23 mouse cellular contexts compared by ENCODE assay signal in genomic region chr9:40717875-40718185, GRCm38 (mm10). TPM values are rescaled to one million over a fixed set of nuclear protein-coding genes. Genes with fewer than 3 reads are reported as not detected.
A peak's percentile ranks its signal among the peaks of the same experiment; 100 is the strongest.
DNase-seq lines count a peak whose midpoint lies in the region; ATAC-seq and TF ChIP-seq lines count a peak whose summit lies in the region.
"Had no signal": no experiment of that assay in that cellular context is flagged by ENCODE, and none has a peak within 500 bp of the region (broad histone marks: within the 10 kb centered on the region; RNA-seq: fewer than 3 reads in every experiment).

No protein-coding gene starts in this region.

- H3K27me3 ChIP-seq in intestine, embryonic 14.5 days (replicated peaks; ENCODE audit: control insufficient read depth, insufficient read depth, low read length): no peaks in the 10 kb centered on the region
- no peaks in the 10 kb centered on the region for H3K27me3 ChIP-seq in intestine, postnatal 0 days (replicated peaks; ENCODE audit: control insufficient read depth, insufficient read depth, low read length)
- no peaks in the 10 kb centered on the region for H3K27me3 ChIP-seq in embryonic facial prominence, embryonic 10.5 days (replicated peaks; ENCODE audit: low read depth, poor library complexity, severe bottlenecking)
- H3K27me3 ChIP-seq in kidney, embryonic 16.5 days (ENCODE audit: insufficient read depth, low read length): no peaks in the 10 kb centered on the region
- no peaks in the 10 kb centered on the region for H3K27me3 ChIP-seq in limb, embryonic 14.5 days (ENCODE audit: control insufficient read depth, insufficient read depth, low read length)

- H3K4me1 ChIP-seq in intestine, embryonic 14.5 days (replicated peaks; ENCODE audit: control insufficient read depth, insufficient read depth, low read length): no peaks in the 10 kb centered on the region; the same call in none of the 2 replicates
- H3K4me1 ChIP-seq in intestine, postnatal 0 days (replicated peaks; ENCODE audit: control insufficient read depth, insufficient read depth, low read length): no peaks in the 10 kb centered on the region
- peaks cover 51% of the 10 kb centered on the region for H3K4me1 ChIP-seq in embryonic facial prominence, embryonic 10.5 days
- peaks cover 53% of the 10 kb centered on the region for H3K4me1 ChIP-seq in kidney, embryonic 16.5 days (ENCODE audit: insufficient read depth, low read length)
- H3K4me1 ChIP-seq in limb, embryonic 14.5 days (ENCODE audit: control insufficient read depth, insufficient read depth, low read length): peaks cover 19% of the 10 kb centered on the region
- H3K4me1 ChIP-seq: liver, embryonic 12.5 days had no signal

- WGBS in intestine, embryonic 14.5 days: 12% methylated on average over 7 of the region's 7 CpGs
- 26% methylated on average over 7 of the region's 7 CpGs for WGBS in intestine, postnatal 0 days
- WGBS in embryonic facial prominence, embryonic 10.5 days: 23% methylated on average over 7 of the region's 7 CpGs
- WGBS in kidney, embryonic 16.5 days: 2% methylated on average over 7 of the region's 7 CpGs
- WGBS in limb, embryonic 14.5 days: 19% methylated on average over 7 of the region's 7 CpGs

- 0 out of 2 replicates have a peak overlapping the region, but pooled peaks have one; percentile 2 for H3K27ac ChIP-seq in intestine, embryonic 14.5 days (ENCODE audit: low read depth)
- no peak overlapping the region for H3K27ac ChIP-seq in intestine, postnatal 0 days (ENCODE audit: low read depth, low read length)
- H3K27ac ChIP-seq in embryonic facial prominence, embryonic 10.5 days (replicated peaks): no peak overlapping the region
- H3K27ac ChIP-seq in kidney, embryonic 16.5 days (ENCODE audit: low read length): peak overlapping the region; percentile 60; the same call in 1 of the 2 replicates
- H3K27ac ChIP-seq in limb, embryonic 14.5 days (replicated peaks; ENCODE audit: low read depth, low read length): no peak overlapping the region
- H3K27ac ChIP-seq: heart, adult 2 months; left cerebral cortex, adult 2 months; liver, embryonic 12.5 days had no signal

- ATAC-seq in intestine, embryonic 14.5 days (replicated peaks; ENCODE audit: low FRiP score, low TSS enrichment, low read depth): no peak
- no peak for ATAC-seq in intestine, postnatal 0 days
- ATAC-seq in kidney, embryonic 16.5 days (ENCODE audit: low FRiP score, low TSS enrichment): peak; percentile 78
- peak; percentile 56 for ATAC-seq in limb, embryonic 14.5 days (ENCODE audit: low FRiP score, low read depth)
- ATAC-seq in erythroblast, adult 5-6 weeks (replicated peaks; ENCODE audit: low FRiP score, poor library complexity, severe bottlenecking): no peak
- ATAC-seq: forebrain, embryonic 14.5 days; liver, embryonic 12.5 days had no signal

- H3K4me2 ChIP-seq in intestine, embryonic 14.5 days (ENCODE audit: low read length): peak overlapping the region; percentile 2; the same call in 1 of the 2 replicates
- H3K4me2 ChIP-seq in intestine, postnatal 0 days (replicated peaks; ENCODE audit: low read depth): no peak overlapping the region
- peak overlapping the region; percentile 43 for H3K4me2 ChIP-seq in kidney, embryonic 16.5 days (replicated peaks; ENCODE audit: low read depth, low read length)
- H3K4me2 ChIP-seq in limb, embryonic 14.5 days (replicated peaks; ENCODE audit: low read depth, low read length, severe bottlenecking): no peak overlapping the region
- H3K4me2 ChIP-seq: liver, embryonic 12.5 days had no signal

- no peak overlapping the region for H3K4me3 ChIP-seq in intestine, embryonic 14.5 days (ENCODE audit: low read depth, low read length)
- no peak overlapping the region for H3K4me3 ChIP-seq in intestine, postnatal 0 days (ENCODE audit: low read depth, low read length)
- no peak overlapping the region for H3K4me3 ChIP-seq in embryonic facial prominence, embryonic 10.5 days
- peak overlapping the region; percentile 19; the same call in 1 of the 2 replicates for H3K4me3 ChIP-seq in kidney, embryonic 16.5 days (ENCODE audit: low read length)
- H3K4me3 ChIP-seq in limb, embryonic 14.5 days (replicated peaks; ENCODE audit: low read length): no peak overlapping the region
- H3K4me3 ChIP-seq: heart, adult 2 months; hindbrain, embryonic 10.5 days; layer of hippocampus, adult 2 months; left cerebral cortex, adult 2 months; liver, embryonic 12.5 days had no signal

- no peaks in the 10 kb centered on the region for H3K9me3 ChIP-seq in intestine, embryonic 14.5 days (ENCODE audit: control insufficient read depth, low read length)
- no peaks in the 10 kb centered on the region for H3K9me3 ChIP-seq in intestine, postnatal 0 days (ENCODE audit: control insufficient read depth)
- H3K9me3 ChIP-seq in embryonic facial prominence, embryonic 10.5 days: no peaks in the 10 kb centered on the region
- H3K9me3 ChIP-seq in kidney, embryonic 16.5 days (ENCODE audit: low read length): no peaks in the 10 kb centered on the region
- H3K9me3 ChIP-seq in limb, embryonic 14.5 days (ENCODE audit: control insufficient read depth, low read length): no peaks in the 10 kb centered on the region
- H3K9me3 ChIP-seq: hindbrain, embryonic 10.5 days; liver, embryonic 12.5 days had no signal

- no peak for DNase-seq in intestine, embryonic 14.5 days (ENCODE audit: low spot score)
- DNase-seq in embryonic facial prominence, embryonic 10.5 days (ENCODE audit: low spot score): peak; percentile 62
- DNase-seq in limb, embryonic 14.5 days (ENCODE audit: low spot score): peak; percentile 55
- DNase-seq in layer of hippocampus, adult 18-20 months (ENCODE audit: low spot score in 2 of 2): no peak
- no peak for DNase-seq in adrenal gland, adult 18-20 months (ENCODE audit: low spot score in 2 of 2)
- DNase-seq: adrenal gland, postnatal 10 days; cerebellum, adult 8-10 months; thymus, adult 2 months had no signal

- H3K9ac ChIP-seq in intestine, embryonic 14.5 days (ENCODE audit: low read length): no peak overlapping the region
- H3K9ac ChIP-seq in intestine, postnatal 0 days (ENCODE audit: low read depth, low read length): no peak overlapping the region
- H3K9ac ChIP-seq in kidney, embryonic 16.5 days (replicated peaks; ENCODE audit: low read length): peak overlapping the region; percentile 44
- no peak overlapping the region for H3K9ac ChIP-seq in limb, embryonic 14.5 days (ENCODE audit: low read depth, low read length, severe bottlenecking)
- H3K9ac ChIP-seq: liver, embryonic 12.5 days had no signal

- no peak for TF ChIP-seq CTCF in intestine, postnatal 0 days (IDR thresholded peaks at IDR 0.05; ENCODE audit: low read depth)

- TF ChIP-seq POLR2A in limb, embryonic 14.5 days (IDR thresholded peaks at IDR 0.05; ENCODE audit: borderline replicate concordance, extremely low read depth, insufficient read depth, insufficient read length): no peak

- no peaks in the 10 kb centered on the region for H3K36me3 ChIP-seq in intestine, embryonic 14.5 days (ENCODE audit: control insufficient read depth, insufficient read depth, low read length)
- no peaks in the 10 kb centered on the region for H3K36me3 ChIP-seq in intestine, postnatal 0 days (ENCODE audit: control insufficient read depth, insufficient read depth)
- H3K36me3 ChIP-seq in embryonic facial prominence, embryonic 10.5 days (replicated peaks): peaks cover 8% of the 10 kb centered on the region
- no peaks in the 10 kb centered on the region for H3K36me3 ChIP-seq in kidney, embryonic 16.5 days (ENCODE audit: insufficient read depth, low read length)
- peaks cover 5% of the 10 kb centered on the region; the same call in 1 of the 2 replicates for H3K36me3 ChIP-seq in limb, embryonic 14.5 days (ENCODE audit: control insufficient read depth, insufficient read depth, low read length)
- H3K36me3 ChIP-seq: hindbrain, embryonic 10.5 days; liver, embryonic 12.5 days had no signal

RNA-seq across cellular contexts. Expression of gene Clmp, which starts 32.1 kb away (rescaled TPM):
- polyA plus RNA-seq in intestine, embryonic 14.5 days (2014; fragmentation: Nextera tagmentation; extraction: Ambion mirVana): 43.5 and 43.9 TPM in 2 replicates
- 23.0 and 25.2 TPM in 2 replicates for polyA plus RNA-seq in intestine, postnatal 0 days (2015; fragmentation: Nextera tagmentation; extraction: Ambion mirVana)
- 35.5 and 45.6 TPM in 2 replicates for polyA plus RNA-seq in embryonic facial prominence, embryonic 10.5 days (2016; fragmentation: Nextera tagmentation; extraction: Ambion mirVana)
- polyA plus RNA-seq in kidney, embryonic 16.5 days (2015; fragmentation: Nextera tagmentation; extraction: Ambion mirVana): 28.0 and 31.3 TPM in 2 replicates
- 44.7 and 51.8 TPM in 2 replicates for polyA plus RNA-seq in limb, embryonic 14.5 days (2012; rRNA removed)
- polyA plus RNA-seq in limb, embryonic 14.5 days (2014; fragmentation: Nextera tagmentation; extraction: Ambion mirVana): 61.5 and 78.9 TPM in 2 replicates
- 10 to 100 TPM; 23.1 to 25.4 TPM for total RNA-seq in layer of hippocampus, adult 18-20 months (2021)
- 1 to 10 TPM; 5.2 to 8.1 TPM for total RNA-seq in adrenal gland, adult 18-20 months (2021)
- 0.84 TPM in 1 of 2 replicates, not detected in the other for total RNA-seq in erythroblast, adult 5-6 weeks (2015; ENCODE audit: low replicate concordance)
- 0.26 TPM in 1 of 2 replicates, not detected in the other for total RNA-seq in erythroblast, adult 5-6 weeks (2017; ENCODE audit: low replicate concordance)
- total RNA-seq: MEL had no signal

RNA-seq across cellular contexts. Expression of gene Gm21915, which starts 47.4 kb away (rescaled TPM):
- not detected in 2 replicates for polyA plus RNA-seq in intestine, embryonic 14.5 days (2014; fragmentation: Nextera tagmentation; extraction: Ambion mirVana)
- polyA plus RNA-seq in intestine, postnatal 0 days (2015; fragmentation: Nextera tagmentation; extraction: Ambion mirVana): not detected in 2 replicates
- polyA plus RNA-seq in embryonic facial prominence, embryonic 10.5 days (2016; fragmentation: Nextera tagmentation; extraction: Ambion mirVana): not detected in 2 replicates
- not detected in 2 replicates for polyA plus RNA-seq in kidney, embryonic 16.5 days (2015; fragmentation: Nextera tagmentation; extraction: Ambion mirVana)
- polyA plus RNA-seq in limb, embryonic 14.5 days (2012; rRNA removed): not detected in 2 replicates
- polyA plus RNA-seq in limb, embryonic 14.5 days (2014; fragmentation: Nextera tagmentation; extraction: Ambion mirVana): not detected in 2 replicates
- not detected for total RNA-seq in layer of hippocampus, adult 18-20 months (2021)
- not detected for total RNA-seq in adrenal gland, adult 18-20 months (2021)
- not detected in 2 replicates for total RNA-seq in erythroblast, adult 5-6 weeks (2015; ENCODE audit: low replicate concordance)
- total RNA-seq in erythroblast, adult 5-6 weeks (2017; ENCODE audit: low replicate concordance): not detected in 2 replicates
- total RNA-seq: adrenal gland, postnatal 10 days; gastrocnemius, adult 18-20 months; heart, adult 2 months; layer of hippocampus, adult 2 months; left cerebral cortex, adult 2 months; megakaryocyte, adult 5-6 weeks; MEL; midbrain, postnatal 0 days had no signal
- polyA plus RNA-seq: forebrain, embryonic 14.5 days; heart, adult 2 months; hindbrain, embryonic 10.5 days; liver, embryonic 12.5 days; lung, embryonic 16.5 days; midbrain, postnatal 0 days; neural tube, embryonic 11.5 days; thymus, adult 2 months had no signal

Comparison
In these comparisons a context has a peak if more than half of its experiments do, and no peak if none do; other contexts are left out.
1. H3K27ac ChIP-seq: peak in intestine, embryonic 14.5 days (single experiment) and kidney, embryonic 16.5 days (single experiment); none in intestine, postnatal 0 days (single experiment), embryonic facial prominence, embryonic 10.5 days (single experiment) and limb, embryonic 14.5 days (single experiment).
2. H3K4me2 ChIP-seq: peak in intestine, embryonic 14.5 days (single experiment) and kidney, embryonic 16.5 days (single experiment); none in intestine, postnatal 0 days (single experiment) and limb, embryonic 14.5 days (single experiment).
3. ATAC-seq: peak in kidney, embryonic 16.5 days (single experiment) and limb, embryonic 14.5 days (single experiment); none in intestine, embryonic 14.5 days (single experiment), intestine, postnatal 0 days (single experiment) and erythroblast, adult 5-6 weeks (single experiment).
4. DNase-seq: peak in embryonic facial prominence, embryonic 10.5 days (single experiment) and limb, embryonic 14.5 days (single experiment); none in intestine, embryonic 14.5 days (single experiment), layer of hippocampus, adult 18-20 months (0 of 2) and adrenal gland, adult 18-20 months (0 of 2).